Mouse (Mus musculus): ENCODE data around the gene Ptpra.

Ptpra gene

DNA sequence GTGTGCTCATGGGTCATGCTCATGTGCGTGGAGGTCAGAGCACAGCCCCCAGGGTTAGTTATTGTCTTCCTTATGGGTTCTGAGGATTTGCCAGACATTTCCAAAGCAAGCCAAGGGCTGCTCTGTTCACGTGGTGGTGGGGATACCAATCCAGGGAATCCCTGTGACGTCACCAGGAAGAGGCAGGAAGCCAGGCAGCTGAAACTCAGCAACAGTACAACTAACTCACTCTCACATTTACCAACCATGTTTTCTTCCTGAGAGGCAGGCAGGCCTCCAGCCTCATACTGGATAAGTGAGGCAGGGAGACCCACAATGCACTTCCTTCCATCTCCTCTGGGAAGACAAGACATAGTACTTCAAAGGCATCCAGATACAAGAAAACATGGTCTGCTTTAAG, 148.3 kb downstream of the Ptpra start:
- DNase-seq (ENCODE audit: low spot score), result no peak

DNA sequence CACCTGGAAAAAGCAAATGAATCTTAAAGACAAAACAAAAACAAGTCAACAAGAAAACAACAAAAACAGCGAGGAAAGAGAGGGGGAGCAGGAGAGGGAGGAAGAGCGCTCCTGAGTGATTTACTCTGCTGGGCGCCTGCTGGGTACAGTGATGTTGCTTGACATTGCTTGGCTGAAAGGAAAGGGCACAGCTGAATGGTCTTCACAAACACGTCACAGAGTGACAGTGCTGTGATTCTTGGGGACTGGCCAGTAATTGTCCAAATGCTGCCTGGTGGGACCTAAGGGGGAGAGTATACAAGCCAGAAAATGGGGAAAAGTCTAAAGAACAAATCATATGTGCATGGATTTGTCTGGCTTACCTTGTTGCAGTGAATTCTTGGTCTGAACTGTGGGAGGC, 152.1 kb downstream of the Ptpra start:
- DNase-seq (ENCODE audit: low spot score), result no peak
